Mouse (Mus musculus) forebrain, embryonic 14.5 days (tissue): ENCODE results near the gene Rnaseh1. TPM values are rescaled to one million over a fixed set of nuclear protein-coding genes. Genes with fewer than 3 reads are reported as not detected.

Experiments
- ATAC-seq: fragments of 200-750 bp; cut with Nextera tagmentation; 2 replicates; pipeline ENCODE4 v1.8.0; 2017; ENCODE audit warnings: mild to moderate bottlenecking, moderate library complexity
- DNase-seq: peaks from one replicate; pipeline ENCODE4 v3.0.0-alpha.2; 2015; ENCODE audit warnings: low spot score
- H3K27ac ChIP-seq: fragments of 300-500 bp; sonication (generic); 2 replicates; pipeline ENCODE4 v1.5.1; 2014; ENCODE audit warnings: low read depth, mild to moderate bottlenecking, control low read depth, low read length, moderate library complexity
- H3K27me3 ChIP-seq: fragments of 300-500 bp; sonication (generic); replicated peaks from 2 replicates; pipeline ENCODE4 v1.6.1; 2014; ENCODE audit warnings: low read length, control low read depth, mixed read lengths; ENCODE audit not compliant: control insufficient read depth, insufficient read depth
- H3K36me3 ChIP-seq: fragments of 300-500 bp; sonication (generic); 2 replicates; pipeline ENCODE4 v1.6.1; 2014; ENCODE audit warnings: low read length, control low read depth; ENCODE audit not compliant: control insufficient read depth, insufficient read depth
- H3K4me1 ChIP-seq: fragments of 300-500 bp; sonication (generic); 2 replicates; pipeline ENCODE4 v1.6.1; 2014; ENCODE audit warnings: antibody characterized with exemption, low read length, control low read depth; ENCODE audit not compliant: control insufficient read depth, insufficient read depth
- H3K4me2 ChIP-seq: fragments of 300-500 bp; sonication (generic); 2 replicates; pipeline ENCODE4 v1.6.1; 2014; ENCODE audit warnings: mild to moderate bottlenecking, control low read depth, low read length
- H3K4me3 ChIP-seq: fragments of 300-500 bp; sonication (generic); 2 replicates; pipeline ENCODE4 v1.5.1; 2014; ENCODE audit warnings: low read depth, low read length, control low read depth
- H3K9ac ChIP-seq: fragments of 300-500 bp; sonication (generic); 2 replicates; pipeline ENCODE4 v1.6.1; 2014; ENCODE audit warnings: mild to moderate bottlenecking, low read length, control low read depth, moderate library complexity
- H3K9me3 ChIP-seq: fragments of 300-500 bp; sonication (generic); replicated peaks from 2 replicates; pipeline ENCODE4 v1.6.1; 2016; ENCODE audit warnings: low read length, control low read depth, mixed read lengths; ENCODE audit not compliant: control insufficient read depth
- WGBS: fragments of 180-500 bp; shearing (Covaris S2); extraction: QIAGEN DNeasy Blood & Tissue Kit; methylation state at CpG from one replicate; pipeline ENCODE4 v1.1.7; 2014; 5-methylcytosine and 5-hydroxymethylcytosine counted together
- polyA plus RNA-seq: library from polyadenylated mRNA; unstranded; fragments of >200 nt; fragmentation: Nextera tagmentation; extraction: Ambion mirVana; gene quantifications from 2 replicates; pipeline ENCODE4 v1.2.1, GENCODE M21; 2014

The Rnaseh1 gene
- 24.8 and 26.1 TPM in 2 replicates for polyA plus RNA-seq

DNA sequence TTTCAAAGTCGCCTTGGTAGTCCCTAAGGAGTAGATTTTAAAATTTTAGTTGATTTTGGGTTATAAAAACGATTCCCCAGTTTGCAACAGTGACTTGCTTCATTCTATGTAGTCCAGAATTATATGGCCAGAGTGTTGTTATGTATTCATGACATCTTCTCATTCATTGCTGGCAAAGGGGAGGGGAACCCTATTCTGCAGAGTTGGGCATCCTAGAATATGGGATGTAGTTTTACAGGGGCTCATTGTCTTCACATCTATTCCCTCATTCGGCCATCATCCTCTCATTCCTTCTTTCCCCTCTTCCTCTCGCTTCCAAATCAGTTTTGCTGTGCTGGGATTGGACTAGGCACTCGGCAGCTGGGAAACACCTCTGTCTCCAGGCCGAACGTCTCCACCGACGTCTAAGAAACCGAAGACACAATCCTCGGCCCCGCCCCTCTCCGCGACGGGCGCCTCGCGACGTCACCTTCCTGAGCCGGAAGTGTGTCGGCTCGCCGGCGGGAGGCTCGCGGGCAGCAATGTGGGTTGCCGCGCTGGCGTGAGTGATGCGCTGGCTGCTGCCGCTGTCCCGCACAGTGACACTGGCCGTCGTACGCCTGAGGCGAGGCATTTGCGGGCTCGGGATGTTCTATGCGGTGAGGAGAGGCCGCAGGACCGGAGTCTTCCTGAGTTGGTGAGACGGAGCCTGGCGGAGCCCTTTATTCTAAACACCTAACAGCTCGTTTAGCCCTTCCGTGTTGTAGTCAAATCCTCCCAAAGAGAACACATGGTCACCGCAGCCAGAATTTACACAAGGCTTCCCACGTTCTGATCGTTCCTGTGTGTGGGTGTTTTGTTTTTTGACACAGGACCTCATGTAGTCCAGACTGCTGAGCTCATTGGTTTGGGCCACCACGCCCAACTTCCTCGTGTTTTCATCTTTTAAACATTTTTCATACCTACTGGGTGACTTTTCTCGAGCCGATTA, at the start of gene Rnaseh1:
Rnaseh1 (plus strand) TSS at position 462 of the 970 bp plus-strand sequence.
- H3K4me3 ChIP-seq, result peak within 1 kb of the TSS; percentile 75
- ATAC-seq (peak; percentile 98), DNase-seq (peak; percentile 93)
- peak within 1 kb of the TSS; percentile 79 for H3K9ac ChIP-seq
- peak within 1 kb of the TSS; percentile 73 for H3K4me2 ChIP-seq
- 2% methylated on average over 52 of the region's 52 CpGs for WGBS
- H3K36me3 ChIP-seq, result peaks cover 15% of the 10 kb centered on the region
- H3K9me3 ChIP-seq, result no peaks in the 10 kb centered on the region
- H3K27me3 ChIP-seq, result peaks cover 4% of the 10 kb centered on the region; the same call in 1 of the 2 replicates
- H3K27ac ChIP-seq, result peak within 1 kb of the TSS; percentile 77
- peaks cover 7% of the 10 kb centered on the region for H3K4me1 ChIP-seq

DNA sequence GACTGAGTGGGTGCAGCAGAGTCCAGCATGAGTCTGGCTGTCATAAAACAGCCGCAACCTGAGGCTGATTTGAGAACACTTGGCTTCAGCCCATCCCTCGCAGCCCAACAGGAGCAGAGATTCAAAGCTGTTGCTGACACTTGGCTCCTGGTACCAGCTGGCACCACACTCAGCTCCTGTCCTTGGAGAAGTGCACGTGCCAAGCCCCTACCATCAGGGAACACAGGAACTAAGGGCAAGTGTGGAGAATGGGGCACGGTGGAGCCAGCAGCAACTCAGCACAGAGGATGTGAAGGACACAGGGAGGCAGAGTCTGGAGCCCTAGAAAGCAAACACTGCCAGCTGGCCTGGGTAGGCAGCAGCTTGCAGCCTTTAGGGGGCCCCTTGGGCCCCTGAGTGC, 47.1 kb upstream of the Rnaseh1 start:
- no peaks in the 10 kb centered on the region for H3K36me3 ChIP-seq
- 10% methylated on average over 4 of the region's 4 CpGs for WGBS
- no peak overlapping the region for H3K4me2 ChIP-seq
- peaks cover 7% of the 10 kb centered on the region for H3K4me1 ChIP-seq
- no peak overlapping the region for H3K9ac ChIP-seq
- peak; percentile 76 for DNase-seq
- no peak overlapping the region for H3K4me3 ChIP-seq
- H3K27ac ChIP-seq, result no peak overlapping the region
- H3K27me3 ChIP-seq, result no peaks in the 10 kb centered on the region
- peak; percentile 72 for ATAC-seq
- no peaks in the 10 kb centered on the region for H3K9me3 ChIP-seq

DNA sequence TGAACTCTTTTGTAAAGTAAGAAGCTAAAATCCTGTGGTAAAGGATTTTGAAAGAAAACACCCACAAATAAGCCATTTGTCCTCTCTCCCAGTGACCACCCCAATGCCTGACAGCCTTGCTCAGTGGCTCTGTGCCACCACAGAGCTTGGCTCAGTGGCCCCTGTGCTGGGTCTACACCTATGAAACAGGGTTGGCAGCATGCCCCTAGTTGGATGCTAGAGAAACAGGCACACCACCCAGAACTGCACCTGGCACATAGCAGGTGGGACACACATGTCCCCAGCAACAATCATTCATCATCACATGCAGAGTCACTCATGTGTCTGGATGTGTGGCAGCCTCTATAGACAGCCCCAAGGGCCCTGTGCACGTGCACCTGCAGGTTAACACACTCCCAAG, 45.9 kb upstream of the Rnaseh1 start:
- DNase-seq, result peak; percentile 43

DNA sequence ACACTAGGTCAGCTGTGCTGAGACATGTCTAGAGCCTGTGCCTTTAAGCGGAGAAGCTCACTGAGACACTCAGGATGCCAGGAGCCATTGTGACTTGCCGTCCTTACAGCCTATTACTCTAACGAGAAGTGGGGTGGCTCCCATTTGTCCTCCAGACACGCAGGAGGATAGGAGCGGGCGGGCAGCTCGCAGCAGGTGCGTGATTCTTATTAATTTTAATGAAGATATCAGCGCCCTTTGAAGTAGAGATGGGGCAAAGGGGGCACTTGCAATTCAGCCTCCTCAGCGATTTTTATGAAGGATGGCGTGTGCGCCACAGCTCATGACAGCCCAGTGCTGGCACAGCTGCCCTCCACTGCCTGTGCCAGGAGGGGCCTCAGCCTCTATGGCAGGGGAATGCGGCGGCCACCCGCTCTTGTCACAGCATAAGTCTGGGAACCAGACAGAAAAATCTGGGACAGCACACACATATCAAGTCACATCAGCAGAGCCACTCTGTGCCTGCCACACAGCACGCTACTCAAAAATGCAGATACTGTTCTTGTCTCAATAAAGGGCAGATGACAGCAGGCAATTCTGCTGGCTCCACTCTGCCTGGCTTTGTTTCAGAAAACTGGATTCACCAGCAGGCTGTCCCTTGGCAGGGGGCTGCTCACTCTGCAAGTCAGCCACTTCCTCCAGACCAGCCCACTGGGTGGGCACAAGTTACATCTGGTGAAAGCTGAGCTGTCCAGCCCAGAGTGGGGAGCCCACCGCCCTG, 41.7 kb upstream of the Rnaseh1 start:
- peak; percentile 88 for ATAC-seq
- peak overlapping the region; percentile 45 for H3K4me2 ChIP-seq
- H3K9me3 ChIP-seq, result no peaks in the 10 kb centered on the region
- peak overlapping the region; percentile 57 for H3K9ac ChIP-seq
- H3K27me3 ChIP-seq, result no peaks in the 10 kb centered on the region
- H3K27ac ChIP-seq, result peak overlapping the region; percentile 83
- peaks cover 14% of the 10 kb centered on the region for H3K4me1 ChIP-seq
- peak; percentile 71 for DNase-seq
- peak overlapping the region; percentile 6; the same call in 1 of the 2 replicates for H3K4me3 ChIP-seq
- no peaks in the 10 kb centered on the region for H3K36me3 ChIP-seq
- 36% methylated on average over 17 of the region's 17 CpGs for WGBS

More for the DNA sequence above, 45.9 kb upstream of the Rnaseh1 start:
- Histone ChIP-seq H3K27me3 (no peaks in the 10 kb centered on the region), H3K27ac (no peak overlapping the region), H3K9ac (no peak overlapping the region), H3K36me3 (no peaks in the 10 kb centered on the region), H3K4me2 (no peak overlapping the region), H3K9me3 (no peaks in the 10 kb centered on the region), H3K4me3 (no peak overlapping the region), H3K4me1 (peaks cover 20% of the 10 kb centered on the region)
- ATAC-seq, result no peak
- 52% methylated on average over 1 of the region's 1 CpGs for WGBS

DNA sequence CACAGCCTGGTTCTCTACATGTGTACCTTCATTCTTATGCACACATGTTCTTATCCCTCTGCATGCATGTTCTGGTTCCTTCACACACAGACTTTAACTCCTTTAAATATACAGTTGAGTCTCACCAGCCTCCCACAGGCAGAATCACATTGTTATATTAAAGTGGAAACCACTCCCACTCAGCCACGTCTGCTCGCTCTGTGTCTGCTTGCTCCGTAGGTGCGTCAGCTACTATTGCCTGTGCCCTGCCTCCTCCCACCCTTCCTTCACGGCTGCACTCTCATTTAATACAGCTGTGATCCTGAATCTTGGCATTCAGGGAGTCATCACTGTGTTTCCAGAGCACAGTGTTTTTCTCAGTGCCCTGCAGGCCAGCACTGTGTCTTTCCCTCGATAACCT, 37.0 kb upstream of the Rnaseh1 start:
- no peaks in the 10 kb centered on the region for H3K9me3 ChIP-seq
- DNase-seq (no peak), ATAC-seq (no peak)
- H3K27ac ChIP-seq, result no peak overlapping the region
- no peak overlapping the region for H3K4me2 ChIP-seq
- H3K4me1 ChIP-seq, result peaks cover 11% of the 10 kb centered on the region
- WGBS, result 70% methylated on average over 6 of the region's 6 CpGs
- H3K27me3 ChIP-seq, result no peaks in the 10 kb centered on the region
- no peak overlapping the region for H3K9ac ChIP-seq
- no peak overlapping the region for H3K4me3 ChIP-seq
- H3K36me3 ChIP-seq, result no peaks in the 10 kb centered on the region

DNA sequence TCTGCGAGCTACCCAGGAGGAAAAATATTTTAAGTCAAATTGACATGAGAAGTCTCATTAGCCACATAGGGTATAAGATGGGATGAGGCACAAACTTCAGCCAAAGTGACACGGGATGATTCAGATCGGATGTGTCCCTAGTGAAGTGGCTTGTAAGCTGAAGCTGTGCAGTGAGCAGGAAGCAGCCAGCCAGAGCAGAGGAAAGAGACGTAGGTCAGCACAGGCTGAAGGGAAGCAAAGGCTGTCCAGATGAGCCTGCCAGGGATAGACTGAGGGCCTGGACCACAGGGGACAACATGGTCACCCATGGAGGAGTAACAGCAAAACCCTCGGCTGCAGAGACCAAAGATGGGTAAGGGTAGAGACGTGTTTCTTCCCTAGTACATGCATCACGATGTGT, 35.0 kb upstream of the Rnaseh1 start:
- Histone ChIP-seq H3K4me3 (no peak overlapping the region), H3K27me3 (no peaks in the 10 kb centered on the region), H3K9ac (no peak overlapping the region), H3K27ac (no peak overlapping the region), H3K4me1 (no peaks in the 10 kb centered on the region), H3K36me3 (no peaks in the 10 kb centered on the region), H3K4me2 (no peak overlapping the region), H3K9me3 (no peaks in the 10 kb centered on the region)
- ATAC-seq (no peak), DNase-seq (no peak)
- 83% methylated on average over 7 of the region's 7 CpGs for WGBS

DNA sequence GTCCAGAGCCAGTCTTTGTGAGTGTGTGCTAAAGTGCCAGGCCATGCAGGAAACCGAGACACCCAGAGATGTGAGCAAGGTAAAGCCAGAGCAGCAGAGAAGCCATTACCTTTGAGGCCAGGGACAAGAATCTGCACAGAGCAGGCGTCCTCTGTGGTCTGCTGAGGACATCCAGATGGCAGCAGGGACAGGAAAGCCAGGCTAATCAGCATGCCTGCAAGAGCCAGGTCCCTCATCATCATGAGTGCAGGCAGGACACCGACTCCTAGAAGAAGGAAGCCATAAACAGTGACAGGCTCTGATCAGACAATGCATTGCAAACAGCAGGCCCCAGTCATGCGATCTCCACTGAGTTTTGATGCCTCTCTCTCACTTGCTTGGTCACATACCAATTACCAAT, 32.1 kb upstream of the Rnaseh1 start:
- Histone ChIP-seq H3K4me3 (no peak overlapping the region), H3K9ac (no peak overlapping the region), H3K27me3 (no peaks in the 10 kb centered on the region), H3K4me1 (peaks cover 3% of the 10 kb centered on the region; the same call in 1 of the 2 replicates), H3K4me2 (no peak overlapping the region), H3K9me3 (no peaks in the 10 kb centered on the region), H3K36me3 (no peaks in the 10 kb centered on the region), H3K27ac (no peak overlapping the region)
- ATAC-seq, result no peak
- DNase-seq, result no peak
- 77% methylated on average over 4 of the region's 4 CpGs for WGBS

DNA sequence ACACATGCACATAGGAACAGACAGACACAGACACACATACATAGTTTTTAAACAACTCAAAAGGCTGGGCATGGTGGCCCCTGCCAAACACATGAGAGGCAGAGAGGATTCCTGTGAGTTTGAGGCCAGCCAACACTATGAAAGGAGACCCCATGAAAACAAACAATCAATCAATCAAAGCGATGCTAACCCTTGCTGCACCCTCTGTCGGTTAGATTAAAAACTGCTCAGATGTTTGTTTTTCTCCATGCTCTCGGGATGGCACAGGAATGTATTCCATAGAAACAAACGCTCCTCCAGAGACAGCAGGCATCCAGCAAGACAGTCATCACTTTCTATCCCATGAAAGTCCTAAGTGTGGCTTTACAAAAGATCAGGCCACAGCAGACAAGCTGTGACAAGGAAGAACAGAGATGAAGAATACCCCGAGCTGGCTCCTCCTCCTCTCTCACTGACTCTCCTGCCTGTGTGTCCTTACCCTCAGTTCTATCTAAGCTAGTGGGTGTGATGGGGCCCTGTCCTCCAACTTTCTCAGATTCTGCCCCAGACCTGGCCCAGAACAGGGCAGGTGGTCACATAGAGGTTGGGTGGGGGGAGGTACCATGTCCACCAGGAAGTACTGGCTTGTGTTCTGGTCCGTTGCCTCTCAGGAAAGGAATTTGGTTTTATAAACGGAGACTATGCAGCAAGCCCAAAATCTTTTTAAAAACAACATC, 27.8 kb upstream of the Rnaseh1 start:
- DNase-seq, result peak; percentile 23

More for the DNA sequence above, 27.8 kb upstream of the Rnaseh1 start:
- no peak overlapping the region for H3K27ac ChIP-seq
- no peak overlapping the region for H3K9ac ChIP-seq
- no peak overlapping the region for H3K4me2 ChIP-seq
- 42% methylated on average over 7 of the region's 7 CpGs for WGBS
- no peak for ATAC-seq
- peaks cover 4% of the 10 kb centered on the region; the same call in 1 of the 2 replicates for H3K4me1 ChIP-seq
- H3K36me3 ChIP-seq, result no peaks in the 10 kb centered on the region
- no peaks in the 10 kb centered on the region for H3K27me3 ChIP-seq
- no peaks in the 10 kb centered on the region for H3K9me3 ChIP-seq
- H3K4me3 ChIP-seq, result no peak overlapping the region
